Mouse (Mus musculus) intestine, postnatal 0 days (tissue): Measurements from ENCODE around the gene Timm50. TPM values are rescaled to one million over a fixed set of nuclear protein-coding genes. Genes with fewer than 3 reads are reported as not detected.

Experiments
- ATAC-seq: fragments of 200-750 bp; cut with Nextera tagmentation; 2 replicates; pipeline ENCODE4 v1.8.0; 2017; ENCODE audit warnings: mild to moderate bottlenecking, moderate TSS enrichment, moderate library complexity
- H3K27ac ChIP-seq: fragments of 300-500 bp; sonication (generic); 2 replicates; pipeline ENCODE4 v1.5.1; 2014; ENCODE audit warnings: mild to moderate bottlenecking, low read depth, low read length, moderate library complexity
- H3K27me3 ChIP-seq: fragments of 300-500 bp; sonication (generic); replicated peaks from 2 replicates; pipeline ENCODE4 v1.6.1; 2014; ENCODE audit warnings: low read length, mixed read lengths; ENCODE audit not compliant: control insufficient read depth, insufficient read depth
- H3K36me3 ChIP-seq: fragments of 300-500 bp; sonication (generic); 2 replicates; pipeline ENCODE4 v1.6.1; 2014; ENCODE audit warnings: mild to moderate bottlenecking, moderate library complexity; ENCODE audit not compliant: control insufficient read depth, insufficient read depth
- H3K4me1 ChIP-seq: fragments of 300-500 bp; sonication (generic); replicated peaks from 2 replicates; pipeline ENCODE4 v1.6.1; 2014; ENCODE audit warnings: antibody characterized with exemption, low read length, mixed read lengths; ENCODE audit not compliant: control insufficient read depth, insufficient read depth
- H3K4me2 ChIP-seq: fragments of 300-500 bp; sonication (generic); replicated peaks from 2 replicates; pipeline ENCODE4 v1.6.1; 2014; ENCODE audit warnings: low read depth, mild to moderate bottlenecking, moderate library complexity
- H3K4me3 ChIP-seq: fragments of 300-500 bp; sonication (generic); 2 replicates; pipeline ENCODE4 v1.5.1; 2014; ENCODE audit warnings: low read depth, low read length
- H3K9ac ChIP-seq: fragments of 300-500 bp; sonication (generic); 2 replicates; pipeline ENCODE4 v1.6.1; 2014; ENCODE audit warnings: mild to moderate bottlenecking, low read depth, low read length
- H3K9me3 ChIP-seq: fragments of 300-500 bp; sonication (generic); 2 replicates; pipeline ENCODE4 v1.6.1; 2016; ENCODE audit warnings: mixed run types; ENCODE audit not compliant: control insufficient read depth
- CTCF ChIP-seq: sonication (generic); IDR thresholded peaks from 2 replicates; pipeline ENCODE4 v1.5.1; 2016; ENCODE audit warnings: low read depth, mild to moderate bottlenecking, control low read depth, antibody characterized with exemption, moderate library complexity
- WGBS: fragments of 180-500 bp; shearing (Covaris S2); extraction: QIAGEN DNeasy Blood & Tissue Kit; methylation state at CpG from one replicate; pipeline ENCODE4 v1.1.7; 2014; 5-methylcytosine and 5-hydroxymethylcytosine counted together
- polyA plus RNA-seq: library from polyadenylated mRNA; unstranded; fragments of >200 nt; fragmentation: Nextera tagmentation; extraction: Ambion mirVana; gene quantifications from 2 replicates; pipeline ENCODE4 v1.2.1, GENCODE M21; 2015

The Timm50 gene
- polyA plus RNA-seq, 1 experiment from 2014 or later = 68.8 TPM

DNA sequence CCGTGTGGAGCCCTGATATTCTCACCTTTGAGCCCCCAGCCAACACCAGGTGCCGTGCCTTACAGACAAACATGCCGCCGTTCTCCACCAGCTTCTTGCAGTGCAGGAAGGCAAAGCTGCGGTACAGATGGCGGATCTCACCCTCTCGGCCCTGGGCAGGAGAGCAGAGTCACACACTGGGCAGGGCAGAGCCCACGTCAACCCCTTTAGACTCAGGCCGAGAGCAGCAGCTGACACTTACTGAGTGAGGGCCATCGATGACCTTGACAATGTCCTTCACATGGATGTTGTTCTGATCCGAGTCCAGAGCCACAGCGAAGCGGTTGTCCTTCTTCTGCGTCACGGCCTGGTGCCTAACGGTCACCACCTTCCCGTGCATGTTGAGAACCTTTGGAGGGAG lies 6.8 kb upstream of the Timm50 start:
- peaks cover 91% of the 10 kb centered on the region for H3K36me3 ChIP-seq
- no peaks in the 10 kb centered on the region for H3K27me3 ChIP-seq
- TF ChIP-seq CTCF = no peak
- no peaks in the 10 kb centered on the region for H3K9me3 ChIP-seq
- 92% methylated on average over 17 of the region's 17 CpGs for WGBS
- no peak overlapping the region for H3K9ac ChIP-seq
- no peak overlapping the region for H3K4me3 ChIP-seq
- H3K4me1 ChIP-seq = no peaks in the 10 kb centered on the region
- no peak for ATAC-seq
- H3K27ac ChIP-seq = no peak overlapping the region
- no peak overlapping the region for H3K4me2 ChIP-seq

DNA sequence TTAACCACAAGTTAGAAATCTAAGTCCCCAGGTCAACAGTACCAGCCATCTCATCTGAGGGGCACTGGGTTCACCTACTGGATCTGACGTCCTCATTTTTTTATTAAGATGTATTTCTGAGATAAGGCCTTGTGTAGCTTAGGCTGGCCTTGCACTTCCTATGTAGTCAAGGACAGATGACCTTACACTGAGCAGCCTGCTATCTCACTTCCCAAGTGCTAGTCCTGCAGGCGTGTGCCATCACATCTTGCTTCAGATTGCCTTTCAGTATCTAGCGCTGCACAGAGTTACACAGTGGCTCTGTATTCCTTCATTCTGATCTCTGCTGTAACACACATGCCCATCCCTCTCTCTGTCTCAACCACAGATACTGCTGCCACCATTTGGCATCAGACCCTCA lies 6.2 kb upstream of the Timm50 start:
- TF ChIP-seq CTCF = no peak
- Histone ChIP-seq H3K9me3 (no peaks in the 10 kb centered on the region), H3K4me2 (no peak overlapping the region), H3K27me3 (no peaks in the 10 kb centered on the region), H3K4me1 (no peaks in the 10 kb centered on the region), H3K36me3 (peaks cover 84% of the 10 kb centered on the region), H3K9ac (no peak overlapping the region), H3K4me3 (no peak overlapping the region), H3K27ac (no peak overlapping the region)
- WGBS = 87% methylated on average over 3 of the region's 3 CpGs
- no peak for ATAC-seq

DNA sequence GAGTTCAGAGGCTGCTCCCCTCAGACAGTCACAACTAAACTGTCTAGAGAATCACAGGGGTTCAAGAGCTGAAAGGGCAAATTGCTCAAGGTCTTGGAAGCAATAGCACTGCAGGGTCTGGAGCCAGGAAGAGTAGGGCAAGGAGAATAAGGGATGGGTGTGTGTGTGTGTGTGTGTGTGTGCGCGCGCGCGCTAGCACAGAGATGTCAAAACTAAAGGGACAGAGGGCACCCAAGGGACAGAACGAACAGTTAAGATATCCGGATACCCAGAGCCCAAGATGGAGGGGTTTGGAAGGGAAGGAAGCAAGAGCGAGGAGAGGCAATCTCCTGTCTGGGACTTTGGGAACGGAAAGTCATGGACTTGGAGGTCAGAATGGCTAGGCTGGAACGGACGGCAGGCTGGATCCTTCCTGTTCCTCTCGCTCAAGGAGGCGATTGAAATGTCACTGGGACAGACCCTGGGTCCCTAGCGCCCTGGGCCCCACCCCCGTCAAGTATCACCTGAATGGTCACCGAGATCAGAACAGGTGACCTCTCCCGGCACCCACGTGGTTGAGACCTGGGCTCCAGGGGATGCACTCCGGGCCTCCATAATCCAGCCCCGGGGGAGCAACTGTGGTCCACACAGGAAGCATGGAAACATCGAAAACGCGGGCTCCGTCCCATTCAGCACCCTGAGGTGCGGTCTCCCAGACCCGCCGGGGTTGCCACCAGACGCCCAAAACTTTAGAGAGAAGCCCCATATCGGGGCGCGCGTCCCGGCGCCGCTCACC lies 534 bp downstream of the Timm50 start:
- WGBS = 5% methylated on average over 35 of the region's 35 CpGs
- H3K9ac ChIP-seq = peak overlapping the region; percentile 82
- ATAC-seq = peak; percentile 70
- TF ChIP-seq CTCF = no peak
- H3K9me3 ChIP-seq = no peaks in the 10 kb centered on the region
- H3K36me3 ChIP-seq = peaks cover 57% of the 10 kb centered on the region
- H3K27me3 ChIP-seq = no peaks in the 10 kb centered on the region
- peak overlapping the region; percentile 92 for H3K4me2 ChIP-seq
- no peaks in the 10 kb centered on the region; the same call in 1 of the 2 replicates for H3K4me1 ChIP-seq
- peak overlapping the region; percentile 66 for H3K27ac ChIP-seq
- H3K4me3 ChIP-seq = peak overlapping the region; percentile 91

DNA sequence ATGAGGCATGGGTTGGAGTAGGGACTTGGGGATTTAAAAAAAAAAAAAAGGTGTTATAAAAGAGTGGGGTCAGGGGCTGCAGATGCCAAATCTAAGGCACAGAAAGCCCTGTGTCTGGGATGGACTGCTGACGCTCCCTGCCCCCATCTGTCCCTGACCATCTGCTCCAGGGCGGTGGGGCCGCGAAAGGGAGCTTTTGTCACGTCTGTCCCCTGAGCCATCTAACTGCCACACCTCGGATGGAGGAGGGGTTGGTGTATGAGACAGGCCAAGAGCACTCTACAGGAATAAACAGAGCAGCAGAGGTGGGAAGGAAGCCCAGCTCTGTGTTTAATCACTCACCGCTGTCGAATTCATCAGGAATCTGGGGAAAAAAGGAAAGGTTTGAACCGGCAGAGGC lies 2.1 kb downstream of the Timm50 start:
- no peak for TF ChIP-seq CTCF
- peaks cover 55% of the 10 kb centered on the region for H3K36me3 ChIP-seq
- no peak overlapping the region for H3K4me2 ChIP-seq
- no peaks in the 10 kb centered on the region for H3K27me3 ChIP-seq
- no peak overlapping the region for H3K9ac ChIP-seq
- H3K9me3 ChIP-seq = no peaks in the 10 kb centered on the region
- WGBS = 66% methylated on average over 9 of the region's 9 CpGs
- no peak overlapping the region for H3K4me3 ChIP-seq
- H3K27ac ChIP-seq = no peak overlapping the region
- ATAC-seq = no peak
- H3K4me1 ChIP-seq = no peaks in the 10 kb centered on the region; the same call in 1 of the 2 replicates

DNA sequence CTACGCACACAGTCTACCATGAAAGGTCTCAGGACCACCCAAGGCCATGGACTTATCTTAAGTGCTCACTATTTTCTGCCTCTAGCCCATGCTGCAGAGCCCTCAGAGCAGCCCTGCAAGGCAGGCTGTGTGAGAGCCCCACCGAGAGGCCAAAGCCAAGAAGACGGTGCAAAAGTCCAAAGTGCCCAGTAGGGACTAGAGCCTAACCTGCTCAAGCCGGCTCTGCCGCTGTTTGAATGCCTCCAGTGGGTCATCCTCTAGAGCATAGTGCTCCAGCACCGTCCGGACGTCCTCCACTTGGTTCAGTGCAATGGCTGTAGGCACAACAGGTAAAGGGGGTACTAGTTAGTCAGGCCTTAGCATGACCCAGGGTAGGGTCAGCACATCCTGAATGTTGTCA lies 5.7 kb downstream of the Timm50 start:
- TF ChIP-seq CTCF = no peak
- ATAC-seq = no peak

DNA sequence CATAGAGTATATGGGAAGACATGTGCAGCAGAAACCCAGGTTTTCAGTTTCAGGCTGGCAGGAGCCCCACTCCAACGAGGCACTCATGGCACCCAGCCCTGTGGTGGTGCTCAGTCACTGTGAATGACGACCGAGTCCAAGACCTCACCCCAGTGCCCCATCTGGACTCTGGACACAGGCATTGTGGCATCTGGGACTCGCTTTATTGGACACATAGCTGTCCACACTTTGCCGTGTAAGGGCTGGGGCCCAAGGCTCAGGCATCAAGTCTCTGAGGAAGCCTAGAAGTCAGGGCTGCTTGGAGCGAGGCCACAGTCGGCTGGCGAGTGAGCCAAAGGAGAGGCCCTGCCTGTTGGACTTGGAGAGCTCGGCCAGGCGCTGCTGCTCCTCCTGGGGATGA lies 6.2 kb downstream of the Timm50 start:
- no peak for ATAC-seq
- TF ChIP-seq CTCF = no peak
- no peaks in the 10 kb centered on the region for H3K9me3 ChIP-seq
- no peak overlapping the region for H3K4me2 ChIP-seq
- H3K9ac ChIP-seq = no peak overlapping the region
- peaks cover 53% of the 10 kb centered on the region for H3K36me3 ChIP-seq
- H3K4me3 ChIP-seq = no peak overlapping the region
- 90% methylated on average over 10 of the region's 10 CpGs for WGBS
- no peaks in the 10 kb centered on the region for H3K4me1 ChIP-seq
- H3K27ac ChIP-seq = no peak overlapping the region
- peaks cover 14% of the 10 kb centered on the region for H3K27me3 ChIP-seq

More for the DNA sequence above, 5.7 kb downstream of the Timm50 start:
- H3K27ac ChIP-seq = no peak overlapping the region
- no peaks in the 10 kb centered on the region for H3K9me3 ChIP-seq
- H3K27me3 ChIP-seq = peaks cover 8% of the 10 kb centered on the region
- no peak overlapping the region for H3K4me2 ChIP-seq
- WGBS = 88% methylated on average over 8 of the region's 8 CpGs
- H3K9ac ChIP-seq = no peak overlapping the region
- no peaks in the 10 kb centered on the region; the same call in 1 of the 2 replicates for H3K4me1 ChIP-seq
- no peak overlapping the region for H3K4me3 ChIP-seq
- H3K36me3 ChIP-seq = peaks cover 53% of the 10 kb centered on the region
